Mouse (Mus musculus) C2C12 (cell line): ENCODE results near the gene Tom1.

Experiments
- CTCF ChIP-seq: IDR thresholded peaks from one replicate; pipeline ENCODE4 v1.5.1; 2011; ENCODE audit not compliant: control insufficient read depth, insufficient read depth, insufficient read length
- MYOG ChIP-seq: IDR thresholded peaks from one replicate; pipeline ENCODE4 v1.6.1; 2011; ENCODE audit not compliant: control insufficient read depth, insufficient read length; ENCODE audit errors: extremely low read depth

DNA sequence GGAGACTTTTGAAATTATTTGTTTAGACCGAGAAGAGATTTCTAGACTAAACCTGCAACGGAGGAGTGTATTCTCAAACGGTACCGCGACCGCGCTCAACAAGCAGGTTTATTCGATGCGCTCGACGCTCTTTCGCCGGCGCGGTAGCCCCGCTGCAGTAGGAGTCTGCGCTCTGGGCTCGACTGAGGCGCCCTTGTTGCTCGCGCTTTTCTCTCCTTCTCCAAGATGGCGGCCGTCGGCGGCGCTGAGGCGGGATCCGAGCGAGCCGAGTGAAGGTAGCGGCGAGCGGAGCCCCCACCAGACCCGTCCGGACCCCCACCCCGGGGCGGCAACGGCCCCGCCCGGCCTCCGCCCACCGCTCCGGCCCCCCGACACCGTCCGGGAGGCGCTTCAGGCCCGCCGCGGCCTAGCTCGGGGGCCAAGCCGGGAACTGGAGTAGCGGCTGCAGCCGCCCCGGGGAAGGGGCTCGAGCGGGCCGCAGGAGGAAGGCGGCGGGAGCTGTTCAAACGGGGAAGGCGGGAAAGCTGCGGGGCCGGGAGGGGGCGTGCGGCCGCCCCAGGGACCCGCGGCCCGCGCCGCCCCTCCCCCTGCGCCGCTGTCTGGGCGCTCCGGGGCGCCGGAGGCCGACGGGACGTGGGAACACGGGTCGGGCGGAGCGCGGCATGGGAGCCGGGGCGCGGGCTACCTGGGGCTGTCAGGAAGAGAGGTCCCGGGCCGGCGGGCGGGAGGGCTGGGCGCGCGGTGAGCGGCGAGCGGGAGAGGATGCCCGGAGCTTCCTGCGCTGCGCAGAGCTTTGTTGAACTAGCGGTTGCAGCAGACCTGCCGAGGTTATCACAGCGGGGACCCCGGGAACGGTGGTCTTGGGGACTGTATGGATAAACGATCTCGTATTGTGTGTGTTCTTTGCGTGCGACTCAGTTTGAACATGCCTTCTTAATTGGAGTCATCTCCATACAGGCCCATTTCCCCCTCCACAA lies 39.7 kb upstream of the Tom1 start:
- TF ChIP-seq CTCF (no peak), MYOG (no peak)
